Mouse (Mus musculus) G1E (cell line): ENCODE measurements around the gene Ano1. TPM values are rescaled to one million over a fixed set of nuclear protein-coding genes. Genes with fewer than 3 reads are reported as not detected.

Experiments
- ATAC-seq: 2 replicates; pipeline ENCODE4 v1.8.0; 2016; ENCODE audit warnings: mild to moderate bottlenecking; ENCODE audit not compliant: insufficient number of reproducible peaks, poor library complexity, low FRiP score, severe bottlenecking; ENCODE audit errors: extremely low read depth
- DNase-seq: peaks from one replicate; pipeline ENCODE4 v3.0.0; 2012; ENCODE audit warnings: low spot score
- H3K27me3 ChIP-seq: 2 replicates; pipeline ENCODE4 v1.6.1; 2012; ENCODE audit warnings: mild to moderate bottlenecking, low read length, inconsistent platforms; ENCODE audit not compliant: insufficient read depth
- H3K36me3 ChIP-seq: replicated peaks from 2 replicates; pipeline ENCODE3; 2012; ENCODE audit warnings: mild to moderate bottlenecking, inconsistent platforms
- H3K4me1 ChIP-seq: 2 replicates; pipeline ENCODE4 v1.6.1; 2012; ENCODE audit warnings: low read depth, low read length, inconsistent platforms, mixed read lengths; ENCODE audit not compliant: insufficient read depth
- H3K4me3 ChIP-seq: 2 replicates; pipeline ENCODE4 v1.5.1; 2012; ENCODE audit warnings: low read depth, mild to moderate bottlenecking, inconsistent platforms, low read length, moderate library complexity, mixed read lengths
- H3K9me3 ChIP-seq: replicated peaks from 2 replicates; pipeline ENCODE4 v1.6.1; 2012; ENCODE audit warnings: inconsistent platforms
- CTCF ChIP-seq: IDR thresholded peaks from 2 replicates; pipeline ENCODE4 v1.5.1; 2012; ENCODE audit warnings: low read depth, low read length, inconsistent platforms, mixed read lengths
- GATA2 ChIP-seq: IDR thresholded peaks from 2 replicates; pipeline ENCODE4 v1.6.1; 2012; ENCODE audit warnings: low read depth, low read length, inconsistent platforms, borderline replicate concordance
- TAL1 ChIP-seq: conservative IDR thresholded peaks from 2 replicates; pipeline ENCODE4 v1.6.1; 2012; ENCODE audit warnings: low read depth, low read length, inconsistent platforms, mixed read lengths
- polyA plus RNA-seq: library from polyadenylated mRNA; stranded (reverse); fragments of >175 nt; gene quantifications from 2 replicates; pipeline ENCODE4 v1.2.3, GENCODE M21; 2012
- total RNA-seq, 2 experiments: library from RNA; stranded (forward) in 1 of 2; stranded (reverse) in 1 of 2; fragments of 200-1000 nt in 1 of 2; fragments of >200 nt in 1 of 2; fragmentation: Nextera tagmentation in 1 of 2; gene quantifications; 2 replicates each; pipeline ENCODE4 v1.2.3; 2014 to 2017

Ano1 gene
- total and polyA plus RNA-seq, 3 experiments, result 1.8 to 7.1 (median 3.7) TPM

DNA sequence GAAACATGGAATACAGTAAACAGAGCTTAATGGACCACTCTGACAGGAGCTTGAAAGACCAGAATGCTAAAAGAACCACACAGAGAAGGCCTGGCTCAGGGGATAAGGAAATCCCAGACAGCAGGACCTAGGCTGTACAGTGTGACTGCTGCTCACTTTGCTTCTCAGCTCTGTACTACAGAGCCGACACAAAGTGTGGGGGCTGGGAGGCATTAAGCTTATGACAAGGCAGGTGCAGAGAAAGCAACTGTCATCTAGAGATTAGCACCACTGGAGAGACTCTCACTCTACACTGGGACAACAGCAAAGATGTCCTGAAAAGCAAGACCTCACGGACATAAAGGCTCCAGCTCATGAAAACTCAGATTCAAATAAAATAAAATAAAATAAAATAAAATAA, 212.6 kb downstream of the Ano1 start:
- no peaks in the 10 kb centered on the region for H3K27me3 ChIP-seq
- no peak for TF ChIP-seq GATA2
- TF ChIP-seq CTCF, result no peak
- TF ChIP-seq TAL1, result 0 out of 2 replicates have a peak, but pooled peaks have one; percentile 11
- peaks cover 57% of the 10 kb centered on the region for H3K4me1 ChIP-seq
- ATAC-seq (peak; percentile 65), DNase-seq (peak; percentile 26)
- H3K9me3 ChIP-seq, result no peaks in the 10 kb centered on the region
- H3K36me3 ChIP-seq, result peaks cover 78% of the 10 kb centered on the region
- H3K4me3 ChIP-seq, result no peak overlapping the region

Other genes starting within 250 kb of the Ano1 start
- gene Ppfia1, start 198.2 kb downstream of the Ano1 start, total RNA-seq (2014; fragmentation: Nextera tagmentation), result 93.4 and 103 TPM in 2 replicates
- 37.6 and 62.3 TPM in 2 replicates for gene Ppfia1, start 198.2 kb downstream of the Ano1 start, total RNA-seq (2017)
- gene Ppfia1, start 198.2 kb downstream of the Ano1 start, polyA plus RNA-seq, result 68.1 and 91.8 TPM in 2 replicates
- 9.7 and 10.3 TPM in 2 replicates for gene Fadd, start 169.5 kb downstream of the Ano1 start, total RNA-seq (2014; fragmentation: Nextera tagmentation)
- 7.3 and 8.0 TPM in 2 replicates for gene Fadd, start 169.5 kb downstream of the Ano1 start, total RNA-seq (2017)
- gene Fadd, start 169.5 kb downstream of the Ano1 start, polyA plus RNA-seq, result 4.5 and 4.7 TPM in 2 replicates
- 0.68 and 2.5 TPM in 2 replicates for gene Fgf3, start 86.1 kb upstream of the Ano1 start, total RNA-seq (2014; fragmentation: Nextera tagmentation)
- 6.2 and 10.3 TPM in 2 replicates for gene Fgf3, start 86.1 kb upstream of the Ano1 start, total RNA-seq (2017)
- gene Fgf3, start 86.1 kb upstream of the Ano1 start, polyA plus RNA-seq, result 14.1 and 14.8 TPM in 2 replicates
- gene Fgf4, start 95.4 kb upstream of the Ano1 start, total RNA-seq (2014; fragmentation: Nextera tagmentation), result not detected in 2 replicates
- gene Fgf4, start 95.4 kb upstream of the Ano1 start, total RNA-seq (2017), result not detected in 2 replicates
- gene Fgf4, start 95.4 kb upstream of the Ano1 start, polyA plus RNA-seq, result not detected in 2 replicates
- 121 and 129 TPM in 2 replicates for gene Fgf15, start 144.6 kb upstream of the Ano1 start, total RNA-seq (2014; fragmentation: Nextera tagmentation)
- gene Fgf15, start 144.6 kb upstream of the Ano1 start, total RNA-seq (2017), result 34.6 and 38.9 TPM in 2 replicates
- 39.2 and 48.5 TPM in 2 replicates for gene Fgf15, start 144.6 kb upstream of the Ano1 start, polyA plus RNA-seq
- 13.7 and 15.2 TPM in 2 replicates for gene LTO1, start 163.1 kb upstream of the Ano1 start, total RNA-seq (2014; fragmentation: Nextera tagmentation)
- gene LTO1, start 163.1 kb upstream of the Ano1 start, total RNA-seq (2017), result 26.8 and 34.0 TPM in 2 replicates
- gene LTO1, start 163.1 kb upstream of the Ano1 start, polyA plus RNA-seq, result 27.9 TPM in 2 replicates
- gene Ccnd1, start 188.0 kb upstream of the Ano1 start, total RNA-seq (2014; fragmentation: Nextera tagmentation), result not detected in 2 replicates
- gene Ccnd1, start 188.0 kb upstream of the Ano1 start, total RNA-seq (2017), result 0.22 TPM in 1 of 2 replicates, not detected in the other
- not detected in 2 replicates for gene Ccnd1, start 188.0 kb upstream of the Ano1 start, polyA plus RNA-seq